Mouse (Mus musculus) right cerebral cortex, adult 18-20 months (tissue): ENCODE results near the gene Upf1.

Source experiments
- DNase-seq: peaks from one replicate; pipeline ENCODE4 v3.0.0; 2022; ENCODE audit warnings: mixed read lengths

The Upf1 gene

GRCm38 (mm10) chr8:70356111-70356510, 3.0 kb upstream of the Upf1 start:
- no peak for DNase-seq

- peak; percentile 68 for DNase-seq
Observed at GRCm38 (mm10) chr8:70354004-70354403, 926 bp upstream of the Upf1 start.

- DNase-seq = no peak
Observed at GRCm38 (mm10) chr8:70352657-70353151, 374 bp downstream of the Upf1 start.

GRCm38 (mm10) chr8:70352000-70352384, 1.1 kb downstream of the Upf1 start:
- no peak for DNase-seq

- DNase-seq = no peak
Observed at GRCm38 (mm10) chr8:70351035-70351999, 1.8 kb downstream of the Upf1 start.

GRCm38 (mm10) chr8:70347860-70348420, 5.1 kb downstream of the Upf1 start:
- DNase-seq = no peak

GRCm38 (mm10) chr8:70347443-70347842, 5.6 kb downstream of the Upf1 start:
- no peak for DNase-seq

- no peak for DNase-seq
Observed at GRCm38 (mm10) chr8:70344279-70344678, 8.8 kb downstream of the Upf1 start.

GRCm38 (mm10) chr8:70343696-70344095, 9.4 kb downstream of the Upf1 start:
- DNase-seq = no peak

GRCm38 (mm10) chr8:70343076-70343475, 10.0 kb downstream of the Upf1 start:
- DNase-seq = no peak

GRCm38 (mm10) chr8:70342007-70342406, 11.1 kb downstream of the Upf1 start:
- DNase-seq = no peak

GRCm38 (mm10) chr8:70340659-70341058, 12.4 kb downstream of the Upf1 start:
- no peak for DNase-seq

GRCm38 (mm10) chr8:70338931-70339330, 14.1 kb downstream of the Upf1 start:
- no peak for DNase-seq

- DNase-seq = no peak
Observed at GRCm38 (mm10) chr8:70332878-70333202, 20.2 kb downstream of the Upf1 start.

GRCm38 (mm10) chr8:70332070-70332877, 20.8 kb downstream of the Upf1 start:
- peak; percentile 83 for DNase-seq

GRCm38 (mm10) chr8:70331526-70331925, 21.6 kb downstream of the Upf1 start:
- no peak for DNase-seq

GRCm38 (mm10) chr8:70330741-70331364, 22.2 kb downstream of the Upf1 start:
- DNase-seq = peak; percentile 82

- DNase-seq = no peak
Observed at GRCm38 (mm10) chr8:70329835-70330740, 23.0 kb downstream of the Upf1 start.

- DNase-seq = no peak
Observed at GRCm38 (mm10) chr8:70329124-70329834, 23.8 kb downstream of the Upf1 start, which contains the start of gene Gdf1. Gene Gdf1 (plus strand): TSS chr8:70329817.

GRCm38 (mm10) chr8:70327512-70327911, 25.6 kb downstream of the Upf1 start:
- no peak for DNase-seq

GRCm38 (mm10) chr8:70323716-70324115, 29.4 kb downstream of the Upf1 start:
- DNase-seq = no peak
